Mouse (Mus musculus): ENCODE data around the gene Frrs1l. TPM values are rescaled to one million over a fixed set of nuclear protein-coding genes. Genes with fewer than 3 reads are reported as not detected.

Gene Frrs1l
- total RNA-seq (2021) = under 1 TPM; 0.04 to 0.11 TPM
- long read RNA-seq, experiment 1 = 0 reads
- long read RNA-seq, experiment 2, full-length matches to known transcripts = 1 of 1 reads
- long read RNA-seq, experiment 2, partial matches to known transcripts = 0 of 1 reads
- long read RNA-seq, experiment 2, other reads (novel, unspliced or antisense) = 0 of 1 reads

DNA sequence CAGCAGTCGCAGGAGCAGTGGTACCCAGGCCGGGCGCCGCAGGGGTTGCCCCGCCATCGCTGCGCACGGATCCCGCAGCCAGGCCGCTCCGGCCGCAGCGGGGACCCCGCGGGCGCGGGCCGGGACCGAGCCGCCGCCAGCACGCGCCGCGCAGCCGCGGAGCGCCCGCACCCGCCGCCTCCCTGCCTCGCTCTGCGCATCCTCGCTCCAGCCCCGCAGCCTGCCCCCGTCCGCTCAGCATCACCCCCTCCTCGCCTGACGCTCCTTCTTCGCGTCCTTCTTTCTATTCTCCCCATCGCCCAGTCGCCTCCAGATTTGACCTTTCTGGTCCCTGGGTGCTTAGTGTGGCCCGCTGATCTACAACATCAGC is at the start of gene Frrs1l:
Frrs1l (minus strand) TSS at position 177 of the 370 bp plus-strand sequence.
- no peak for DNase-seq
- intact Hi-C loops (cut with DNase I; ENCODE audit: low total_unique reads) = no loop called here

GRCm38 (mm10) chr4:57039127-57040031 is 49.2 kb upstream of the Frrs1l start:
- DNase-seq = no peak
- intact Hi-C loops (cut with DNase I; ENCODE audit: low total_unique reads) = no loop called here

- no peak for DNase-seq
- intact Hi-C loops (cut with DNase I; ENCODE audit: low total_unique reads) = no loop called here
These were observed 47.4 kb upstream of the Frrs1l start for GRCm38 (mm10) chr4:57037554-57037953.

DNA sequence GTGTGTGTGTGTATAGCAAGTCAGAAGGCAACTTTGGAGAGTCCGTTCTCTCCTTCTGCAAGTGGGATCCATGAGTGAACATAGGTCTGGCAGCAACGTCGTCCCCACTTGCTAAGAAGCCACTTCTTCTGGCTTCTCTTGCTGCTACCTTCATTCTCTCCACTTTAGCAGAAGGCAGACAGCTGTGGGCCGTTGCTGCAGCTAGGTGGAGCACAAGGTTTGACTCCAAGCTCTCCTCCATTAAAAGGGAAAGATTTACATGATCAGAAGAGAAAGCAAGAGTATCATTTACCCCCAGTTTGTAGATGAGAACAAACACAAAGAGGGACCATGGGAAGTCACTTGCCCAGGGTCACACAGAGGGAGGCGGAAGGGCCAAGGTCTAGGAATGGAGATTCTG is 44.0 kb upstream of the Frrs1l start:
- intact Hi-C loops (cut with DNase I; ENCODE audit: low total_unique reads) = no loop called here
- no peak for DNase-seq

GRCm38 (mm10) chr4:57031440-57031839 is 41.2 kb upstream of the Frrs1l start:
- intact Hi-C loops (cut with DNase I; ENCODE audit: low total_unique reads) = no loop called here
- DNase-seq = no peak

DNA sequence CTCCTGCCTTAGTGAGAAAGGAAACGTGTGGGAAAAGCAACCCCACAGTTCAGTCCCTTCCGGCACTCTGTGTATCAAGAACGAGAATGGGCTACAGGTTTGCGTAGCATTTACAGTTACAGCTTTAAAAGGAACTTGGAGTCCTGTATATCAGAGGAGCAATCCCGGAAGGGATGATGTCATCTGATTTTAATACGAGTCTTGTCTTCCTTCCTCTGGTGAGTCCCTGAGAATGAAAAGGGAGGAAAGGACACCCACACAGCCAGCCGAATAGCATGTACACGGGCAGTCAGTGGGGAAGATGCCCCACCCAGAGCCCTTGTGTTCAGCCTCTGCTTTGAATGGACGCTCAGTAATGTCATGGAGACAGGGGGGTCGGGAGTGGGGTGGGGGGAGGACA is 37.8 kb upstream of the Frrs1l start:
- intact Hi-C loops (cut with DNase I; ENCODE audit: low total_unique reads) = no loop called here
- no peak for DNase-seq

- intact Hi-C loops (cut with DNase I; ENCODE audit: low total_unique reads) = no loop called here
- no peak for DNase-seq
These were observed 33.3 kb upstream of the Frrs1l start for GRCm38 (mm10) chr4:57023527-57023926.

DNA sequence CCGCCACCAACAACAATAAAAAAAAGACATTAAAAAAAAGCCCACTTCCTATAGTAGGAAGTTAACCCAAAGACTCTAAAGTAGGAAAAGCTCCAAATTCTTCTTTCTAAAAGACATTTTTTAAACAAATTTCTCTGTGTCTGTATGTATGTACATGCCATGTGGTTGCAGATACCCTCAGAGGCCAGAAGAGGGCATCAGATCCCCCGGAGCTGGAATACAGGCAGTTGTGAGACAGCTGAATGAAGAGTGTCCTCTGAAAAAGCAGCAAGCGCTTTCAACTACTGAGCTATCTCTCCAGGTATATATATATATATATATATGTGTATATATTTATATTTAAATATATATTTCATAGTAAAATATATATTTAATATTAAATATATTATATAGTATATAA is 31.1 kb upstream of the Frrs1l start:
- DNase-seq = no peak
- intact Hi-C loops (cut with DNase I; ENCODE audit: low total_unique reads) = no loop called here

- intact Hi-C loops (cut with DNase I; ENCODE audit: low total_unique reads) = loop anchor here (5.0 kb wide), 1 partner anchor 305 kb away; no protein-coding TSS in a partner anchor
- DNase-seq = peak; percentile 73
These were observed 27.0 kb upstream of the Frrs1l start for GRCm38 (mm10) chr4:57017229-57017628.

DNA sequence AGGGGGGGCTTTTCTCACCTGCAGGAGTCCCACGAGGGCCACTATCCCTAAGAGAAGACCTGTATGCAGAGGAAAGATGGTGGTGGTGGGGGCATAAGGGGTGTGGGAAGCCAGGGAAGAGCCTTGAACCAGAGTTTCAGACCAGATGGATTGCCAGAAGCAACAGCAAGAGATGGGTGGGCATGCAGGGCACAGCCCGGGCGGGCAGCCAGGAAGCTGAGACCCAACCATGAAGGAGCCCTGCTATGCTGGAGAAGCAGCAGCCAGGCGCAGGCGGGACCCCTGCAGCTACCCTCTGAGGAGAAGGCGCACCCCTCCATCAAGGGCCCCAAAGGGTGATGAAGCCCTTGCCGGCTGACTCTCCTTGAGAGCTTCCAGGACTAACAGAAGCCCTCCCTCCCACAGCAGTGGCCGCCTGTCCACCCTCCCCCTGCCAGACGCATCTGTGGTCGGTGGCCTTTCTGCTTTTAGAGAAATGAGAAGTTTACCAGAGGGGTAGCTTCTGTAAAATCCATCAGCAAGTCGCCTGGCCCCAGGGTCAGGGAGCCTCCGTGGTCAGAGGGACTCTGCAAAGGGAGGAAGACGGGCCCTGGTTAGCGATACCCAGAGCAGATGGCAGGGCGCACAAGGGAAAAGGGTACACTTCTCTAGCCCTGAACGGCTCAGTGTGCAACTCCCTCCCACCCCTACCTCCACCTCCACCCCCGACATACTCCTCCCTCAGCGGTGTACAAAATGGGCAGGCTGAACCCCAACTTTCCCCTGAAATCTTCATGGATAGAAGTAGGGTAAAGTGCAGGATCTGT is 26.4 kb upstream of the Frrs1l start:
- intact Hi-C loops (cut with DNase I; ENCODE audit: low total_unique reads) = loop anchor here (5.0 kb wide), 1 partner anchor 306 kb away; no protein-coding TSS in a partner anchor
- no peak for DNase-seq

DNA sequence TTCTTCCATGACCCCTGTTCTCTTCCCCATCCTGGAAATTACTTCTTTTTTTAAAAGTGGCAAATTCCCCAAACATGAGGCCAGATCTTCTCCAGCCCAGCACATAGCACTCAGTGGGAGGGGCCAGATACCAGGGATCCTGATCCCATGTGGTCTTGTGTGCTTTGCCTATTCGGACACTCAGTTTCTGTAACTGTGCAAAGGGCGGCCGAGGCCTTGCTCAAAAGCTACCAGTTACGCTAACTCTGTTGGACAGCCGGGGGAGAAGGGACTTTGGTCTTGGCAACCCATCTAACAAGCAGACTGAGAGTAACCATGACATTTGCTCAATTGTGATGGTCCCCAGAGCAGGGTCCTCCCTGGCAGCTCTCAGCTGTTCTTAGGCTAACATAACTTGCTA is 24.8 kb upstream of the Frrs1l start:
- intact Hi-C loops (cut with DNase I; ENCODE audit: low total_unique reads) = loop anchor here (5.0 kb wide), 1 partner anchor 307 kb away; no protein-coding TSS in a partner anchor
- no peak for DNase-seq

GRCm38 (mm10) chr4:57011454-57012046 is 21.4 kb upstream of the Frrs1l start:
- DNase-seq = no peak
- intact Hi-C loops (cut with DNase I; ENCODE audit: low total_unique reads) = no loop called here

DNA sequence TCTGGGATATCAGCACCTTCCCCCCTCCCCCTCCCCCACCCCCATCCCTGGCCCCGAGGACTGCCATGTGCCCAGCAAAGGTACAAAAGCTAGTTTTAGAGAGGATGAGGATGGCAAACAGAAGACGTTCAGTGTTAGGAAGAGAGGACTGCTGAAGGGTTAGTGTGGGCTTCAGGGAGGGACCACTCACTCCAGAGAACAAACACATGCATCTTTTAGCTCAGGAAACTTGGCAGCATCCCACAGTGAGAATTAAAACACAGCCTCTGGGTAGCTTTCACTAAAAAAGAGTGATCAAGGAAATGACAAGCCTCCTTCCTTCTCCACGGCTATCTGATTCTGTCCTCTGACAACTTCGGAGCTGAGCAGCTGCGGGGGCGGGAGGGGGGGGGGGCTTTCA is 20.7 kb upstream of the Frrs1l start:
- intact Hi-C loops (cut with DNase I; ENCODE audit: low total_unique reads) = no loop called here
- no peak for DNase-seq

- intact Hi-C loops (cut with DNase I; ENCODE audit: low total_unique reads) = no loop called here
These were observed 20.2 kb upstream of the Frrs1l start for GRCm38 (mm10) chr4:57010425-57010824.

DNA sequence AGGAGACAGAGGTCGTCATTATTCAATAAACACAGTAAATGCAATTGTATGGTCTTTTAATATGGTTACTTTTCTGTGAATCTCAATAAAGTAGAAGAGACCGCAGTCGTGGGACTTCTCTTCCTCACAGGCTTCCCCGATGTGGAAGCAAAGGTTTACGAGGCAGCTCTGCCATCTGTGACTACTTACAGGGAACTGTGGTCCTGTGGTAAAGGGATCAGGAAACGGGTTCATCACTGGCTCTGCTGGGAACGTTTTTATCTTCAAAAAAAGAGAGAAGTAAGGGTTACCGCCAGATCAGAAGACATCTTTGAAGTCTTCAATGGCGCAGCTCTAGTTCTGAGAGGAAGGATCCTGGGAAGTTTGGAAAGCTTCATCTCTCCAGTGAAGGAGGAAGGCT is 17.5 kb upstream of the Frrs1l start:
- intact Hi-C loops (cut with DNase I; ENCODE audit: low total_unique reads) = no loop called here

More at GRCm38 (mm10) chr4:57010425-57010824, 20.2 kb upstream of the Frrs1l start:
- no peak for DNase-seq

GRCm38 (mm10) chr4:57005011-57005410 is 14.8 kb upstream of the Frrs1l start:
- DNase-seq = no peak
- intact Hi-C loops (cut with DNase I; ENCODE audit: low total_unique reads) = no loop called here

More for the DNA sequence above, 17.5 kb upstream of the Frrs1l start:
- no peak for DNase-seq

DNA sequence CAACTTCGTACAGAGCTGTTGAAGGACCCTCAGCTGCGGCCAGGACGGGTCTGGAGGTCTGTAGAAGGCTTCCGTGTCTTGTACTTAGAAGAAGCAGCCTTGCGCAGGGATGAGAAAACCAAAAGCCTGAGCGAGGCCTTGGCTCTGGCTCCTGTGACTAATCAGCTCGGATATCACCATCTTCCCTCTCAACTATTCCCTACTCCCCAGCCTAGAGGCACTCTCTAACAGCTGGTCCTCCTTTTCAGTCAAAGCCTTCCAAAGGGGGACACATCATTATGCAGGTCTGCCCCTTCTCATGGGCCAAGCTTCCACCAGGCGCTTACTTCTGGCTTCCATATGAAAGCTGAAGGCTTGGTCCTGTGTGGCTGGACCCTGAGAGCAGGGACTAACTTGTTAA is 13.7 kb upstream of the Frrs1l start:
- no peak for DNase-seq
- intact Hi-C loops (cut with DNase I; ENCODE audit: low total_unique reads) = no loop called here

DNA sequence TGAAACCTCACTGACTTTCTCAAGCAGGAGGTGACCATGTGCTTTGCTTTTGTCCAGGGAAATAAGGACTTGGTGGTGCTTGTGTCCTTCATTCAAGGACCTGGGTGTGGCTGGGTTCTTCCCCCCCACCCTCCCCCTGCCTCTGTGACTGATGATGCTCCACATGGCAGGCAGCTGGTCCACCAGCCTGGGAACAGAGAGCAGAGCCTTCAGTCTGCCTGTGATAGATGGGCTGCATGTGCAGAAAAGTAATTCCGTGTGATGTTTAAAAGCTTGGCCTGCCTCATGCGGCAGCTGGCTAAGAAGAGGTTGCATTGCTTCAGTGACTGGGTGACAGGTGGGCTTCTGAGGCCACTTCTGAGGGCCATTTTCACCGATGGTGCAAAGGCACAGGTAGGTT is 12.6 kb upstream of the Frrs1l start:
- no peak for DNase-seq
- intact Hi-C loops (cut with DNase I; ENCODE audit: low total_unique reads) = no loop called here

GRCm38 (mm10) chr4:57001437-57001836 is 11.2 kb upstream of the Frrs1l start:
- no peak for DNase-seq
- intact Hi-C loops (cut with DNase I; ENCODE audit: low total_unique reads) = no loop called here

- intact Hi-C loops (cut with DNase I; ENCODE audit: low total_unique reads) = no loop called here
- no peak for DNase-seq
These were observed 3.1 kb upstream of the Frrs1l start for GRCm38 (mm10) chr4:56993331-56993730.
